Mouse (Mus musculus) midbrain, embryonic 12.5 days (tissue): ENCODE data around the gene Stk36. TPM values are rescaled to one million over a fixed set of nuclear protein-coding genes. Genes with fewer than 3 reads are reported as not detected.

Source experiments
- ATAC-seq: fragments of 200-750 bp; cut with Nextera tagmentation; 2 replicates; pipeline ENCODE4 v1.8.0; 2017; ENCODE audit warnings: low read depth, moderate TSS enrichment, moderate library complexity; ENCODE audit not compliant: low FRiP score
- H3K27ac ChIP-seq: fragments of 300-500 bp; sonication (generic); replicated peaks from 2 replicates; pipeline ENCODE4 v1.5.1; 2016; ENCODE audit warnings: mild to moderate bottlenecking
- H3K27me3 ChIP-seq: fragments of 300-500 bp; sonication (generic); 2 replicates; pipeline ENCODE4 v1.6.1; 2016; ENCODE audit warnings: mild to moderate bottlenecking
- H3K36me3 ChIP-seq: fragments of 300-500 bp; sonication (generic); 2 replicates; pipeline ENCODE4 v1.6.1; 2016
- H3K4me1 ChIP-seq: fragments of 300-500 bp; sonication (generic); 2 replicates; pipeline ENCODE4 v1.6.1; 2016
- H3K4me2 ChIP-seq: fragments of 300-500 bp; sonication (generic); replicated peaks from 2 replicates; pipeline ENCODE4 v1.6.1; 2016; ENCODE audit warnings: mild to moderate bottlenecking, moderate library complexity
- H3K4me3 ChIP-seq: fragments of 300-500 bp; sonication (generic); 2 replicates; pipeline ENCODE4 v1.5.1; 2016; ENCODE audit warnings: mild to moderate bottlenecking
- H3K9ac ChIP-seq: fragments of 300-500 bp; sonication (generic); replicated peaks from 2 replicates; pipeline ENCODE4 v1.6.1; 2016; ENCODE audit warnings: mild to moderate bottlenecking, moderate library complexity
- H3K9me3 ChIP-seq: fragments of 300-500 bp; sonication (generic); 2 replicates; pipeline ENCODE4 v1.6.1; 2016; ENCODE audit warnings: mild to moderate bottlenecking
- WGBS: fragments of 180-500 bp; shearing (Covaris S2); methylation state at CpG from one replicate; pipeline ENCODE4 v1.1.7; 2016; 5-methylcytosine and 5-hydroxymethylcytosine counted together
- polyA plus RNA-seq: library from polyadenylated mRNA; unstranded; fragments of >200 nt; fragmentation: Nextera tagmentation; extraction: Ambion mirVana; gene quantifications from 2 replicates; pipeline ENCODE4 v1.2.1, GENCODE M21; 2016

The Stk36 gene
- polyA plus RNA-seq, 1 experiment from 2014 or later = 25.9 TPM

GRCm38 (mm10) chr1:74624183-74624582, 22.9 kb downstream of the Stk36 start:
- no peak overlapping the region for H3K9ac ChIP-seq
- WGBS = 93% methylated on average over 1 of the region's 1 CpGs
- no peaks in the 10 kb centered on the region for H3K4me1 ChIP-seq
- H3K4me2 ChIP-seq = no peak overlapping the region
- no peak for ATAC-seq
- H3K27ac ChIP-seq = no peak overlapping the region
- no peak overlapping the region for H3K4me3 ChIP-seq
- H3K36me3 ChIP-seq = peaks cover 66% of the 10 kb centered on the region
- no peaks in the 10 kb centered on the region for H3K27me3 ChIP-seq
- H3K9me3 ChIP-seq = no peaks in the 10 kb centered on the region

DNA sequence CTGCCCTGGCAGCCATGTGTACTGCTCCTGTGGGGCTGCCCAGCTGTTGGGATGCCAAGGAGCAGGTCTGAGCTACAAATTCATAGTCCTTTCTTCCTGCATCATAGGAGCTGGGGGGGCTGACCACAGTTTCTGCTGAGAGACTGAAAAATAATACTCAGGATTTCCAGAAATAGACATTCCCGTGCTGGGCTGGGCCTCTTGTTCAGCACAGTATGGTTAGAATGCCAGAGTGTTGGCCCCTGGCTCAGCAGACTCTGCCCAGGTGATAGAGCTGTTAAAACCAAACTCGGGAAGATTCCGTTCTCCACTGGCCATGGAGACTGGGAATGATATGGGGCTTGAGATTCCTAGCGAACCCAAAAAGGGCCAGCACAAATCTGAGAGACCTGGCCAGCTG, 24.8 kb downstream of the Stk36 start:
- Histone ChIP-seq H3K4me2 (no peak overlapping the region), H3K4me3 (no peak overlapping the region), H3K9ac (no peak overlapping the region), H3K27ac (no peak overlapping the region), H3K9me3 (no peaks in the 10 kb centered on the region), H3K27me3 (no peaks in the 10 kb centered on the region), H3K4me1 (no peaks in the 10 kb centered on the region), H3K36me3 (peaks cover 66% of the 10 kb centered on the region)
- WGBS = 94% methylated on average over 4 of the region's 4 CpGs
- ATAC-seq = no peak

DNA sequence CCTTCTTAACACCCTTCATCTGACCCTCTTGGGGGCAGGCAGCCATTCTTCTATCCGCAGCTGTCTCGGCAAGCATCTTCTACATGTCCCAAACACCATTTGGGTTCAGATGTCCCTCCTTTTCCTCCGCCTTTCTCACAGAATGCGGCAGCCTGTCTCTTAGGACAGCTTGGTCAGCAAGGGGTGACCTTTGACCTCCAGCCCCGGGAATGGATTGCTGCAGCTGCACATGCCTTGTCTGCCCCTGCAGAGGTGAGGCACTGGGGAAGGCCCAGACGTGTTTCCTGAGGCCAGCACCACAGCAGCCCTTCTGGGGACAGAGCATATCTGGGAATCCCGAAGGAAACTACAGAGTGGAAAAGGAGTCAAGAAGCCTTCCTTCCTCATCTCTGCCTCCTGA, 26.8 kb downstream of the Stk36 start:
- 49% methylated on average over 7 of the region's 7 CpGs for WGBS
- no peak overlapping the region for H3K9ac ChIP-seq
- no peaks in the 10 kb centered on the region for H3K27me3 ChIP-seq
- H3K4me1 ChIP-seq = no peaks in the 10 kb centered on the region
- H3K36me3 ChIP-seq = peaks cover 55% of the 10 kb centered on the region
- ATAC-seq = no peak
- no peak overlapping the region for H3K4me3 ChIP-seq
- H3K4me2 ChIP-seq = no peak overlapping the region
- H3K27ac ChIP-seq = no peak overlapping the region
- H3K9me3 ChIP-seq = no peaks in the 10 kb centered on the region

- H3K27ac ChIP-seq = no peak overlapping the region
- peaks cover 26% of the 10 kb centered on the region for H3K36me3 ChIP-seq
- no peak overlapping the region for H3K9ac ChIP-seq
- H3K27me3 ChIP-seq = no peaks in the 10 kb centered on the region
- ATAC-seq = no peak
- WGBS = 90% methylated on average over 4 of the region's 4 CpGs
- H3K4me3 ChIP-seq = no peak overlapping the region
- H3K4me2 ChIP-seq = no peak overlapping the region
- H3K9me3 ChIP-seq = no peaks in the 10 kb centered on the region
- no peaks in the 10 kb centered on the region for H3K4me1 ChIP-seq
Measured at GRCm38 (mm10) chr1:74632734-74633133, 31.5 kb downstream of the Stk36 start.

- H3K27me3 ChIP-seq = no peaks in the 10 kb centered on the region
- no peak for ATAC-seq
Measured at GRCm38 (mm10) chr1:74643524-74643923, 42.3 kb downstream of the Stk36 start.

DNA sequence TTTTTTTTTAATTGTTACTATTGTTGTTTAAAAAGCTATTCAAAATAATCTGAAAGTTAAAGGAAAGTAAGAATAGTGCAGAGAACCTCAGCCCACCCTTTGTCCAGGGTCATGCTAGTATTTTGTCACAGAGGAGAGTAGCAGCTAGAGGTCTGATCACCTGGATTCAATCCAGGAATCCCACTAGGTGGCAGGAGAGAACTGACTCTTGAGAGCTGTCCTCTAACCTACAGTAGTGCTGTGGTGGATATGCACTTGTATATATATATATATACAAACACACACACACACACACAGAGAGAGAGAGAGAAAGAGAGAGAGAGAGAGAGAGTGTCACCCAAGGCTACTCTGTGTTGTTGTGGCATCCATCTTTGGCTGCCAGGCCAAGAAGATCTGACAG, 42.7 kb downstream of the Stk36 start:
- ATAC-seq = no peak
- Histone ChIP-seq H3K4me2 (no peak overlapping the region), H3K9ac (no peak overlapping the region), H3K4me3 (no peak overlapping the region), H3K9me3 (no peaks in the 10 kb centered on the region), H3K4me1 (no peaks in the 10 kb centered on the region), H3K27me3 (no peaks in the 10 kb centered on the region), H3K27ac (no peak overlapping the region), H3K36me3 (no peaks in the 10 kb centered on the region)

More at GRCm38 (mm10) chr1:74643524-74643923, 42.3 kb downstream of the Stk36 start:
- WGBS = 72% methylated on average over 2 of the region's 2 CpGs
- no peak overlapping the region for H3K9ac ChIP-seq
- H3K9me3 ChIP-seq = no peaks in the 10 kb centered on the region
- no peak overlapping the region for H3K27ac ChIP-seq
- no peaks in the 10 kb centered on the region for H3K4me1 ChIP-seq
- H3K4me3 ChIP-seq = no peak overlapping the region
- H3K36me3 ChIP-seq = no peaks in the 10 kb centered on the region
- H3K4me2 ChIP-seq = no peak overlapping the region

DNA sequence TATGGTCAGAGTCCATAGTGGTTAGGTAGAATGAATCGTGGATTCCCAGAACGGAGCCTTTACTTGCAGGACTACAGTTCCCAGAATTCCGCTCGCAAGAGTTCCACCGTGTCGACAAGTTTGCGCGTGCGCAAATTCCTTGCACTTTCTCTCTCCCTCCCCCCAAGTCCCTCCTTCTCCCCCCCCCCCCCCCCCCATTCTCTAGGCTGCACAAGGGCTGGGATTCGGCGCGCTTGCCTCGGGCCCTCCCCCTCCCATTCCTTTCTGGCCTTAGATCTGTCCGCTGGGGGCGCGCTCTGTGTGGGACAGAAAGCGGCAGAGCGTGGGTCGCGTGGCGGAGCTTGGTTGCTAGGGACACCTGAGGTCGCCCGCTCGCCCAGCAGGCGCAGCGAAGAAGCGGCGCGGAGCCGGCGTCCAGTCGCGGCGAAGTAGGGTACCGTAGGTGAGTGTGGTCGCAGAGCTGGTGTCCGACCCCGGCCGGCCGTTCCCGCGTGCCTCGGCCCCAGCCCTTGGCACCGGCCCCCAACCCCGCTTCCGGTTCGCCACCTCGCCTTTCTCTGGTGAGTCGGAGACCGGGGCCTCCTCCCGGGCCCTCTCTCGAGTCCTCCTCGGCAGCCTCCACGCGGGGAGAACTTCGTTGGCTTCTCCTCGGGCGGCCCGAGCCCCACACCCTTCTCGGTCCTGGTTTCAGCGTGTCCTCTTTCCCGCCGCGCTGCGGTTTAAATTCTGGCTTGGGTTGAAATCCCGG, 60.4 kb downstream of the Stk36 start, which contains the start of gene Ttll4:
Gene Ttll4 (plus strand): TSS at position 298 of the 748 bp plus-strand sequence.
- Histone ChIP-seq H3K4me1 (peaks cover 16% of the 10 kb centered on the region), H3K4me3 (peak within 1 kb of the TSS; percentile 68), H3K27me3 (no peaks in the 10 kb centered on the region), H3K4me2 (peak within 1 kb of the TSS; percentile 70), H3K36me3 (no peaks in the 10 kb centered on the region; the same call in 1 of the 2 replicates), H3K9ac (peak within 1 kb of the TSS; percentile 75), H3K27ac (peak within 1 kb of the TSS; percentile 83), H3K9me3 (no peaks in the 10 kb centered on the region)
- ATAC-seq = peak; percentile 99
- under 1% methylated on average over 65 of the region's 66 CpGs for WGBS

GRCm38 (mm10) chr1:74662253-74662865, 61.1 kb downstream of the Stk36 start:
- H3K36me3 ChIP-seq = no peaks in the 10 kb centered on the region; the same call in 1 of the 2 replicates

DNA sequence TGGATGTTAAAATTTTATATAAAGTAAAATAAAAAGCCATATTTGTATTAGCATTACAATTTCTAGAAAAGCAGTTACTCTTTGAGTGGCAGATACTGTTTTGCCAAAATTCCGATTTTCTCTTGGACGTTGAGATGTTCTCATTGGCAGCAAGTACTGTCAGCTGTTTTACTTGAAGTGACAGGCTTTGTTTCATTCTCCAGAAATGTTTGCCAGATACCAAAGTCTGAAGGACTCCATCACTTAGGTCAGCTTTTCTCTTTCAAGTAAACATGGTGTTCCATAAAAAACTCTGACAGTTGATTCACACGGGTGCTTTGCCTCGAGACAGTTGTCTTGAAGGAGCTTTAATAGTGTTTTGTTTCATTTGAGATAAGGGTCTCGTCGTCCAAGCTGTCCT, 63.9 kb downstream of the Stk36 start:
- Histone ChIP-seq H3K4me2 (no peak overlapping the region), H3K36me3 (no peaks in the 10 kb centered on the region; the same call in 1 of the 2 replicates), H3K27ac (no peak overlapping the region), H3K4me1 (peaks cover 16% of the 10 kb centered on the region), H3K9ac (no peak overlapping the region), H3K27me3 (no peaks in the 10 kb centered on the region), H3K9me3 (no peaks in the 10 kb centered on the region), H3K4me3 (no peak overlapping the region)
- ATAC-seq = no peak
- 85% methylated on average over 6 of the region's 6 CpGs for WGBS

More at GRCm38 (mm10) chr1:74662253-74662865, 61.1 kb downstream of the Stk36 start:
- H3K9me3 ChIP-seq = no peaks in the 10 kb centered on the region
- ATAC-seq = no peak
- peak overlapping the region; percentile 75 for H3K9ac ChIP-seq
- peaks cover 16% of the 10 kb centered on the region for H3K4me1 ChIP-seq
- H3K4me3 ChIP-seq = peak overlapping the region; percentile 68
- H3K4me2 ChIP-seq = peak overlapping the region; percentile 70
- 2% methylated on average over 13 of the region's 13 CpGs for WGBS
- no peaks in the 10 kb centered on the region for H3K27me3 ChIP-seq
- peak overlapping the region; percentile 83 for H3K27ac ChIP-seq

DNA sequence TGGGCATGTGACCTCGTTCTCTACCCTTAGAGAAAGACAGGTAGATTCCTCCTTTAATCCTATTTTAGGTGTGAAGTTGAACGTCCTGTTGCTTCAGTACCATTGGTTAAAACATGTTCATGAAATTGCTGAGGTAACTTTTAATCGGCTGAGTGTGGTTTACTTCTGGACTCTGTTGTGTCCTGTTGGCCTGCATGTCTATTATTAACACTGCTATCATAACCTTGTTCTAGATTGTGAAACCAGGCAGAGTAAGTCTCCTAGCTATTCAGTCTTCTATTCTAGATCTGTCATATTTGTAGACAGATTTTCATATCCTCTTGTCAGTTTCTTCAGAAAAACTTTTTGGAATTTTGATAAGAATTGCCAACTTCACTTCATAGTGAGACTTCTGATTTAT, 67.1 kb downstream of the Stk36 start:
- H3K9ac ChIP-seq = no peak overlapping the region
- no peak overlapping the region for H3K27ac ChIP-seq
- WGBS = 95% methylated on average over 3 of the region's 3 CpGs
- peaks cover 15% of the 10 kb centered on the region for H3K36me3 ChIP-seq
- H3K4me1 ChIP-seq = peaks cover 7% of the 10 kb centered on the region; the same call in 1 of the 2 replicates
- H3K9me3 ChIP-seq = no peaks in the 10 kb centered on the region
- ATAC-seq = no peak
- no peaks in the 10 kb centered on the region for H3K27me3 ChIP-seq
- H3K4me3 ChIP-seq = no peak overlapping the region
- H3K4me2 ChIP-seq = no peak overlapping the region

- no peak for ATAC-seq
- no peaks in the 10 kb centered on the region for H3K27me3 ChIP-seq
- H3K4me2 ChIP-seq = no peak overlapping the region
- no peak overlapping the region for H3K27ac ChIP-seq
- WGBS = 90% methylated on average over 7 of the region's 7 CpGs
- no peaks in the 10 kb centered on the region for H3K4me1 ChIP-seq
- H3K36me3 ChIP-seq = peaks cover 29% of the 10 kb centered on the region
- no peak overlapping the region for H3K4me3 ChIP-seq
- H3K9ac ChIP-seq = no peak overlapping the region
- H3K9me3 ChIP-seq = no peaks in the 10 kb centered on the region
Measured at GRCm38 (mm10) chr1:74672731-74673130, 71.5 kb downstream of the Stk36 start.

GRCm38 (mm10) chr1:74676863-74677262, 75.6 kb downstream of the Stk36 start:
- Histone ChIP-seq H3K9me3 (no peaks in the 10 kb centered on the region), H3K36me3 (peaks cover 63% of the 10 kb centered on the region), H3K4me2 (no peak overlapping the region), H3K27me3 (no peaks in the 10 kb centered on the region), H3K9ac (no peak overlapping the region), H3K4me3 (no peak overlapping the region), H3K27ac (no peak overlapping the region), H3K4me1 (no peaks in the 10 kb centered on the region)
- WGBS = 78% methylated on average over 3 of the region's 3 CpGs
- ATAC-seq = no peak
